In genomic region chr16:44526044-44526443, GRCm38 (mm10) we compare ENCODE assay signal across 16 mouse cellular contexts. TPM values are rescaled to one million over a fixed set of nuclear protein-coding genes. Genes with fewer than 3 reads are reported as not detected.
A peak's percentile ranks its signal among the peaks of the same experiment; 100 is the strongest.
DNase-seq lines count a peak whose midpoint lies in the region; ATAC-seq and TF ChIP-seq lines count a peak whose summit lies in the region.
"Had no signal": no experiment of that assay in that cellular context is flagged by ENCODE, and none has a peak within 500 bp of the region (broad histone marks: within the 10 kb centered on the region; RNA-seq: fewer than 3 reads in every experiment).

No protein-coding gene starts in this region.

- no peaks in the 10 kb centered on the region for H3K27me3 ChIP-seq in midbrain, embryonic 10.5 days (ENCODE audit: low read depth, poor library complexity, severe bottlenecking)
- H3K27me3 ChIP-seq in midbrain, embryonic 16.5 days (ENCODE audit: control insufficient read depth, insufficient read depth, low read depth, low read length) = no peaks in the 10 kb centered on the region
- H3K27me3 ChIP-seq in forebrain, embryonic 16.5 days (replicated peaks; ENCODE audit: control insufficient read depth, insufficient read depth, low read length) = no peaks in the 10 kb centered on the region
- H3K27me3 ChIP-seq in lung, postnatal 0 days (replicated peaks; ENCODE audit: insufficient read depth, low read length) = no peaks in the 10 kb centered on the region

- peaks cover 15% of the 10 kb centered on the region for H3K36me3 ChIP-seq in midbrain, embryonic 10.5 days
- no peaks in the 10 kb centered on the region for H3K36me3 ChIP-seq in midbrain, embryonic 16.5 days (ENCODE audit: control insufficient read depth, insufficient read depth, low read length)
- no peaks in the 10 kb centered on the region for H3K36me3 ChIP-seq in forebrain, embryonic 16.5 days (ENCODE audit: control insufficient read depth, insufficient read depth)
- no peaks in the 10 kb centered on the region for H3K36me3 ChIP-seq in lung, postnatal 0 days (ENCODE audit: insufficient read depth, low read length)

- peaks cover 63% of the 10 kb centered on the region for H3K4me1 ChIP-seq in midbrain, embryonic 10.5 days
- H3K4me1 ChIP-seq in midbrain, embryonic 16.5 days (ENCODE audit: control insufficient read depth, insufficient read depth, low read length) = peaks cover 27% of the 10 kb centered on the region
- H3K4me1 ChIP-seq in cortical plate, adult 2 months (ENCODE audit: control insufficient read depth, insufficient read depth, low read length) = peaks cover 12% of the 10 kb centered on the region
- peaks cover 53% of the 10 kb centered on the region for H3K4me1 ChIP-seq in forebrain, embryonic 16.5 days (replicated peaks; ENCODE audit: control insufficient read depth, insufficient read depth, low read length)
- no peaks in the 10 kb centered on the region; the same call in 1 of the 2 replicates for H3K4me1 ChIP-seq in lung, postnatal 0 days (ENCODE audit: insufficient read depth, low read depth, low read length)

- 84% methylated on average over 1 of the region's 1 CpGs for WGBS in midbrain, embryonic 10.5 days
- WGBS in midbrain, embryonic 16.5 days = 79% methylated on average over 1 of the region's 1 CpGs
- WGBS in forebrain, embryonic 16.5 days = 61% methylated on average over 1 of the region's 1 CpGs
- WGBS in lung, postnatal 0 days = 83% methylated on average over 1 of the region's 1 CpGs

- H3K9me3 ChIP-seq in midbrain, embryonic 10.5 days (replicated peaks) = no peaks in the 10 kb centered on the region
- no peaks in the 10 kb centered on the region for H3K9me3 ChIP-seq in midbrain, embryonic 16.5 days (replicated peaks; ENCODE audit: control insufficient read depth, low read length, poor library complexity, severe bottlenecking)
- no peaks in the 10 kb centered on the region for H3K9me3 ChIP-seq in forebrain, embryonic 16.5 days (ENCODE audit: control insufficient read depth, low read length)
- H3K9me3 ChIP-seq in lung, postnatal 0 days (ENCODE audit: low read length) = no peaks in the 10 kb centered on the region

- H3K4me2 ChIP-seq in midbrain, embryonic 16.5 days (ENCODE audit: low read length) = no peak overlapping the region
- 0 out of 2 replicates have a peak overlapping the region, but pooled peaks have one; percentile 37 for H3K4me2 ChIP-seq in forebrain, embryonic 16.5 days (ENCODE audit: low read length)
- no peak overlapping the region for H3K4me2 ChIP-seq in lung, postnatal 0 days (replicated peaks; ENCODE audit: low read depth, low read length)

- peak; percentile 71 for ATAC-seq in frontal cortex, adult (ENCODE audit: low TSS enrichment)
- no peak for ATAC-seq in midbrain, embryonic 16.5 days
- no peak for ATAC-seq in forebrain, embryonic 16.5 days
- ATAC-seq in lung, postnatal 0 days = no peak

- DNase-seq in frontal cortex, postnatal 14 days (ENCODE audit: low spot score in 2 of 2) = no peak
- no peak for DNase-seq in midbrain, embryonic 10.5 days (ENCODE audit: low spot score)
- DNase-seq in lung, postnatal 0 days (ENCODE audit: low spot score) = no peak
- DNase-seq: adrenal gland, adult 2 months; B cell, adult 2 months; kidney, adult 2 months; layer of hippocampus, adult 9-11 months; right cerebral cortex, postnatal 4 days; thymus, adult 18-20 months; thymus, postnatal 4 days had no signal

- no peak overlapping the region for H3K9ac ChIP-seq in midbrain, embryonic 16.5 days (ENCODE audit: low read depth, low read length)
- H3K9ac ChIP-seq in forebrain, embryonic 16.5 days (replicated peaks; ENCODE audit: low read depth, low read length) = no peak overlapping the region
- no peak overlapping the region for H3K9ac ChIP-seq in lung, postnatal 0 days (replicated peaks; ENCODE audit: low read depth)

- TF ChIP-seq CTCF in cortical plate, adult 2 months (IDR thresholded peaks at IDR 0.05; ENCODE audit: extremely low read depth, insufficient read depth, low read length) = no peak
- TF ChIP-seq CTCF in lung, postnatal 0 days (IDR thresholded peaks at IDR 0.05) = no peak

- H3K27ac ChIP-seq in midbrain, embryonic 10.5 days (replicated peaks) = peak overlapping the region; percentile 89; the same call in 1 of the 2 replicates
- H3K27ac ChIP-seq in midbrain, embryonic 16.5 days (ENCODE audit: low read length) = no peak overlapping the region
- peak overlapping the region; percentile 69; the same call in 1 of the 2 replicates for H3K27ac ChIP-seq in cortical plate, adult 2 months (ENCODE audit: insufficient read depth, low read length)
- peak overlapping the region; percentile 89 for H3K27ac ChIP-seq in forebrain, embryonic 16.5 days (ENCODE audit: low read length)
- H3K27ac ChIP-seq in lung, postnatal 0 days (ENCODE audit: low read length) = no peak overlapping the region
- H3K27ac ChIP-seq: kidney, postnatal 0 days; macrophage had no signal

- no peak overlapping the region for H3K4me3 ChIP-seq in midbrain, embryonic 10.5 days
- H3K4me3 ChIP-seq in midbrain, embryonic 16.5 days (ENCODE audit: low read depth, low read length) = no peak overlapping the region
- H3K4me3 ChIP-seq in cortical plate, adult 2 months (ENCODE audit: insufficient read depth, low read length) = no peak overlapping the region
- H3K4me3 ChIP-seq in forebrain, embryonic 16.5 days (replicated peaks; ENCODE audit: low read length) = no peak overlapping the region
- H3K4me3 ChIP-seq in lung, postnatal 0 days (ENCODE audit: low read depth, low read length) = no peak overlapping the region

- no peak for TF ChIP-seq POLR2A in cortical plate, adult 2 months (IDR thresholded peaks at IDR 0.05; ENCODE audit: extremely low read depth, insufficient read depth, low read length)

- TF ChIP-seq EP300 in lung, postnatal 0 days (IDR thresholded peaks at IDR 0.05) = no peak

RNA-seq across cellular contexts. Expression of gene Boc, which starts 32.7 kb away (rescaled TPM):
- polyA plus RNA-seq in midbrain, embryonic 10.5 days (2016; fragmentation: Nextera tagmentation; extraction: Ambion mirVana) = 30.8 and 37.1 TPM in 2 replicates
- polyA plus RNA-seq in midbrain, embryonic 16.5 days (2015; fragmentation: Nextera tagmentation; extraction: Ambion mirVana) = 7.3 and 10.5 TPM in 2 replicates
- polyA plus RNA-seq in cortical plate, adult 2 months (2012; rRNA removed) = 14.2 and 14.3 TPM in 2 replicates
- 15.2 and 17.6 TPM in 2 replicates for polyA plus RNA-seq in forebrain, embryonic 16.5 days (2015; fragmentation: Nextera tagmentation; extraction: Ambion mirVana)
- 13.7 and 14.1 TPM in 2 replicates for polyA plus RNA-seq in lung, postnatal 0 days (2015; fragmentation: Nextera tagmentation; extraction: Ambion mirVana)

Comparison
In these comparisons a context has a peak if more than half of its experiments do, and no peak if none do; other contexts are left out.
1. H3K27ac ChIP-seq: peak in midbrain, embryonic 10.5 days (single experiment), cortical plate, adult 2 months (single experiment) and forebrain, embryonic 16.5 days (single experiment); none in midbrain, embryonic 16.5 days (single experiment) and lung, postnatal 0 days (single experiment).